Mouse (Mus musculus) megakaryocyte, embryonic 14.5 days (primary cell): Measurements from ENCODE around the gene Slc35b2.

Source experiments
- FLI1 ChIP-seq: IDR thresholded peaks from 2 replicates; pipeline ENCODE4 v1.6.1; 2012; ENCODE audit warnings: low read length, inconsistent platforms, mixed read lengths
- GATA1 ChIP-seq: IDR thresholded peaks from 3 replicates; pipeline ENCODE4 v1.6.1; 2012; ENCODE audit warnings: mixed read lengths, low read length, inconsistent platforms, borderline replicate concordance

DNA sequence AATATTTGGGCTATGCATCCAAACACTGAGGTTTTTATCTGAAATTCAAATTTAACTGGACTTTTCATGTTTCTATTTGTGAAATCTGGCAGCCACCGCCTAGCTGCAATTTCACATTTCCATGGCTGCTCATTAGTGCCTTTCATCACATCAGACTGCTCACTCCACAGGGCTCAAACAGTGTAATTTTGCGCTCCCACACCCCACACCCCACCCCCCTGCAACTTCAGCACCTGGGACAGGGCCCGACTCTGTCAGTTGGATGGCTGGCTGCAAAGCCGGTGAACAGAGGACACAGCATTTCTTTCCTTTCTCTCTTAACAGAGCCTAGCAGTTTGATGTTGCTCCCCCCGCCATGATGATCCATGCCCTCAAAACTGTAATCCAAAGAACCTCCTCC is 27.4 kb upstream of the Slc35b2 start:
- no peak for TF ChIP-seq GATA1
- no peak for TF ChIP-seq FLI1
